Mouse (Mus musculus) embryonic fibroblast, embryonic 13.5 days (primary cell): ENCODE data around the gene Fam76a. TPM values are rescaled to one million over a fixed set of nuclear protein-coding genes. Genes with fewer than 3 reads are reported as not detected.

Experiments
- H3K27ac ChIP-seq: 2 replicates; pipeline ENCODE4 v1.5.1; 2012; ENCODE audit warnings: low read length, control low read depth, inconsistent platforms; ENCODE audit not compliant: insufficient read depth
- H3K4me1 ChIP-seq: 2 replicates; pipeline ENCODE4 v1.6.1; 2011; ENCODE audit warnings: low read length; ENCODE audit not compliant: control insufficient read depth, insufficient read depth
- H3K4me3 ChIP-seq: 2 replicates; pipeline ENCODE4 v1.5.1; 2011; ENCODE audit warnings: mild to moderate bottlenecking, control low read depth, low read length; ENCODE audit not compliant: insufficient read depth
- CTCF ChIP-seq: IDR thresholded peaks from 2 replicates; pipeline ENCODE4 v1.5.1; 2011; ENCODE audit warnings: mild to moderate bottlenecking, control low read depth, low read length, moderate library complexity, borderline replicate concordance; ENCODE audit not compliant: insufficient read depth
- POLR2A ChIP-seq: IDR thresholded peaks from 2 replicates; pipeline ENCODE4 v1.6.1; 2011; ENCODE audit warnings: low read depth, mild to moderate bottlenecking, control low read depth, low read length, moderate library complexity
- polyA plus RNA-seq: library from polyadenylated mRNA; stranded (reverse); fragments of >200 nt; gene quantifications from 2 replicates; pipeline ENCODE4 v1.2.4, GENCODE M21; 2011; ENCODE audit warnings: low read depth; ENCODE audit not compliant: missing spikeins, insufficient read length

The Fam76a gene
- polyA plus RNA-seq, 1 experiment = 38.8 TPM

DNA sequence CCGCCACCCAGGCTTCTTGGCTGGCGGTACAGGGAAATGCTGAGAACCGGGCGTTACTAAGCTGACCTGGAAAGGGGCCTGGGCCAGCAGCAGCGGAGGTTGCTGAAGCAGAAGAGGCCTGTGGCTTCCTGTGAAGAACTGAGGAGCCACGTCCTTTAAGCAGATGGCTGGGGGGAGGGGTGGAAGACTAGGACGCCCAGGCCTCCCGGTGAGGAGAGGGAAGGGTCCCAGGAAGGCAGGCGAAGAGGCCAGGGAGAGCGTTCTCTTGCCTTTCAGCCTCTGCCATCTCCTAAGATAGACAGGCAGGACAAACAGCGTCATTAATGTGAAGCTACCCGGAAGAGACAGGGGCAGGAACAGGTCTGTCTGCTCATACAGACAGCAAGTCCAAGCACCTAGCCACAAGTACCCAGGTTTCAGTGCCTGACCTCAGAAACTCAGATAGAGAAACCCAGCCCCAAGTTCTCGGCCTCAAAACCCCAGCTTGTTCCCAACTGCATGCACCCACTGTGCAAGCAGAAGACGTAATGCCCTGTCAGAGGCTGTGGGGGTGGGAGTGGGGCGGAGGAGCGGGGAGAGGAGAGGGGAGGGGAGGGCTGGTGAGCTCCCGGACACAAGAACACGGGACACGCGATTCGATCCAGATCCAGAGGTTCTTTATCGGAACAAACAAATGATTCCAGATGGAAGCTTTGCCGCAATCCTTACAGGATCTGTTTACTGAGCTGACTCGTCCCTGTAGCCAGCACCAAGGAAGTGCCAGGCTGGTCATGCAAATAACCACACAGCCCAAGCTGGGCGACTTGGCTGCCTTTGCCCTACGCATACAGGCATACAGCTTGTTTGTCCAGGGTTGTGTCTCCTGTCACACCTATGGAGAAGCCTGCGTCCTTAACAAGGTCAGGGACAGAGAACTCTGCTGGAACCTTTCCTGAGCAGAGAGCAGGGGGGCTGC is 24.0 kb upstream of the Fam76a start:
- no peak overlapping the region for H3K4me3 ChIP-seq
- H3K27ac ChIP-seq = peak overlapping the region; percentile 87
- H3K4me1 ChIP-seq = peaks cover 7% of the 10 kb centered on the region
- TF ChIP-seq POLR2A (peak; percentile 0; the same call in 1 of the 2 replicates), CTCF (no peak)

DNA sequence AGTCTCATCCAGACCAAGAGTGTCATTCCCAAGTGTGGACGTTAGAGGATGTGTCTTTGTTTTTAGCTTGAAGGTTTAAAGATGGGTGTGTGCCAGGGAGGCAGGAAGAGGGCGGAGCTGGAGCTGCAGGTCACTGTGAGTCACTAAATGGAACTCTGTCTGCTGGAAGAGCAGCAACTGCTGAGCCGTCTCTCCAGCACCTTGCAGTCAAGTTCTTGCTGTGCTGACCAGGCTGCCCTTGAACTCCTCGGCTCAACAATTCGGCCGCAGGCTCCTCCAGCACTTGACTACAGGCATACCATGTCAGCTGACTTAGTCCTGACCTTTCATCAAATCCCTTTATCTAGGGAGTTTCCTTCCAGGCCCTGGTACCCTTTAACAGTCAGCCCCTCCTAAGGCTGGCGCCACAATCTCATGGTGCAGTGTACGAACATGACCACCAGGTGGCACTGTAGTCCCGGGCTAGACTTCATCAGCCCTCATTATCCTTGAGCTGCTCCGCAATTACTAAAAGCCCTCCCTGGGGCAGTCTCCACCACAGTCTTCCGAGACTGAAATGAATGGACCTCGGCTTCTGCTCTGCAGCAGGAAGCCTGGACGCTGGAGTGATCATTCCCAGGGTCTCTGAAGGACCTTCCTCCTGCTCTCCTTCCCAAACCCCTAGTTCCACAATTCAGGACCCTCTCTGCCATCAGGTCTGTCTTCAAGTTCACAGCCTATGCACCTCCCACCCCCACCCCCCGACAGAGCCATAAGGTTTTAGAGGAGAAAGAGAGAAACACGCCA is 23.1 kb upstream of the Fam76a start:
- peak overlapping the region; percentile 87 for H3K27ac ChIP-seq
- H3K4me3 ChIP-seq = no peak overlapping the region
- TF ChIP-seq POLR2A (peak; percentile 55; the same call in 1 of the 2 replicates), CTCF (peak; percentile 86; the same call in 1 of the 2 replicates)

DNA sequence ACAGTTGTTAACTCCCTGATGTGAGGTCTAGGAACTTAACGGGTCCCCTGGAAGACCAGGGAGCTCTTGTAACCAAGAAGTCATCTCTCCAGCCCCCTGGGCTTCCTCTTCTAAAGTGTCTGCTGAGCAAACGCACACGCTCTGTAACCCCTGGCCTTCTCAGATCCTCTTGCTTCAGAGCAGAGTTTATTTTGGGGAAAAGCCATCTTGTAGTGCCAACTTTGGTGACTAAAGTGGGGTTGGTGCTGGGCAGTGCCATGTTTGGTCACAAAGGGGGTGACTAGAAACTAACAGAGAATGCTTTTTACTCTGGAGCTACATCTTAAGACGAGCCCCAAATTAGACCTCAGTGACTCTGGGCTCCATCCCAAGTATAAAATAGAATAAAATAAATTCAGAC is 22.4 kb upstream of the Fam76a start:
- peak overlapping the region; percentile 29 for H3K27ac ChIP-seq
- H3K4me3 ChIP-seq = no peak overlapping the region
- no peak for TF ChIP-seq CTCF
- no peak for TF ChIP-seq POLR2A
- H3K4me1 ChIP-seq = peaks cover 7% of the 10 kb centered on the region

More for the DNA sequence above, 23.1 kb upstream of the Fam76a start:
- peaks cover 7% of the 10 kb centered on the region for H3K4me1 ChIP-seq

DNA sequence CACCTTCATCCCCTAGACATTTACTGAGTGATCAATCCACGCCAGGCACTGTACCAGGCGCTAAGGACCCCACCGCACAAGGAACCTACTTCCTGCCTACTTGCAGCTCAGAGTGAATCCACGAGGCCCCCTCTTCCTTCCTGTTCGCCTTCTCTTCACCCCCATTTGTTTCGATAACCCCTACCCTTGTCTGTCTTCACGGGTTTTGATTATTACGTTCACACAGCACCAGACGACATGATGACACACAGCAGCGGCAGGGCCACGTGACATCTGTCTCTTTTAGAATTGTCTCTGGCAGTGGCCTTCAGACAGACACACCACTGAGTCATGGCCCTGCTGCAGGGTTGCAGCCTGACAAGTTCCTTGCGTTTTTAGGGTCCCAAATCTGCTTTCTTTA is 21.7 kb upstream of the Fam76a start:
- no peak for TF ChIP-seq POLR2A
- TF ChIP-seq CTCF = no peak
- Histone ChIP-seq H3K4me3 (no peak overlapping the region), H3K27ac (no peak overlapping the region), H3K4me1 (peaks cover 7% of the 10 kb centered on the region)

DNA sequence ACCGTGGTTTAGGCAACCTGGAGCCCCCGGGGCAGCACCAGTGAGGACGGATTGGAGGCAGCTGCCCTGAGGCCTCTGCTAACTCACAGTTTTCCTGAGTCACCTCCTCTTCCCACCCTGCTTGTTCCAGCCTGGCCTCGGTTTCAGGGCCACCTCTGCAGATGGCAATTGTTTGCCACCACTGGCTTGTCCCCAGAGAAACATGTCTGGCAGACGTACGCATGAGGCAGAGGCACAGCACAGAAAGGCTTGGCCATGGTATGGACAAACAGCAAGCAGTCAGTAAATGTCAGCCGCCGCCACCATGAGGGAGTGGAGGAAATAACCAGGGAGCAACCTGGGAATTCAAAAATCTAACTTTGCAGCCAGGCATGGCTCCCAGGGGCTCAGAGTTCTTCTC is 20.7 kb upstream of the Fam76a start:
- TF ChIP-seq POLR2A = no peak
- TF ChIP-seq CTCF = no peak
- H3K27ac ChIP-seq = no peak overlapping the region
- H3K4me1 ChIP-seq = peaks cover 7% of the 10 kb centered on the region
- H3K4me3 ChIP-seq = no peak overlapping the region

DNA sequence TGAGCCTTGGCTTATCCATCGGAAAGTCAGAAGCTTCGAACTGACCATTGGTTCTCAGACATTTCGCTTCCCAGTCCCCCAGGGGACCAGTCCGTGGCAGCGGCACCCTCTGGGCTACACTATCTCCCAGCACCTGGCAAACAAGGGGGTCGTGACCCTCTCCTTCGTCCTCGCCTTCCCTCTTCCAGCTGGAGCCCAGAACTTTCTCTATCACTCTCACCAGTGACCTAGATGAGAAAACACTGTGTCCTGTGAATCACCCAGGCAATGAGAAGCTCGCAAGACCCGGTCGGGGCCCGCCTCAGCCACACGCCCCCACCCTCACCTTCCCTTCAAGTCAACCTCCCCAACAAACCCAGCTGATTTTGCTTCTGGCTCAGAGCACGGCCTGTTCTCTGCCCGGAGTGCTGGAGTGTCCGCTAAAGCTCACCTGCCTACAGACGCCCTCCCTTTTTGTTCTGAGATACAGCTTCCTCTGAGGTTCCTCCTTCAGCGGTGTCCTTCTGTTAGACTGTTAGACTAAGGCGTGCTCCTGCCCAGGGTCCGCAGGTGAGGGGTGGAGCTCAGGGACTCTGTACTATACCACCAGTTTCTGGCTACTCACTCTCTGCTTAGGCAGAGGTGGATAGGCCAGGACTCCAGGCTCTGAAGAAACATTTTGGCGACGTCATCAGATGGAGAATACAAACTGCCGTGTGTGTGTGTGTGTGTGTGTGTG is 18.8 kb upstream of the Fam76a start:
- no peak overlapping the region for H3K27ac ChIP-seq
- peaks cover 5% of the 10 kb centered on the region for H3K4me1 ChIP-seq
- TF ChIP-seq CTCF (no peak), POLR2A (no peak)
- H3K4me3 ChIP-seq = no peak overlapping the region

DNA sequence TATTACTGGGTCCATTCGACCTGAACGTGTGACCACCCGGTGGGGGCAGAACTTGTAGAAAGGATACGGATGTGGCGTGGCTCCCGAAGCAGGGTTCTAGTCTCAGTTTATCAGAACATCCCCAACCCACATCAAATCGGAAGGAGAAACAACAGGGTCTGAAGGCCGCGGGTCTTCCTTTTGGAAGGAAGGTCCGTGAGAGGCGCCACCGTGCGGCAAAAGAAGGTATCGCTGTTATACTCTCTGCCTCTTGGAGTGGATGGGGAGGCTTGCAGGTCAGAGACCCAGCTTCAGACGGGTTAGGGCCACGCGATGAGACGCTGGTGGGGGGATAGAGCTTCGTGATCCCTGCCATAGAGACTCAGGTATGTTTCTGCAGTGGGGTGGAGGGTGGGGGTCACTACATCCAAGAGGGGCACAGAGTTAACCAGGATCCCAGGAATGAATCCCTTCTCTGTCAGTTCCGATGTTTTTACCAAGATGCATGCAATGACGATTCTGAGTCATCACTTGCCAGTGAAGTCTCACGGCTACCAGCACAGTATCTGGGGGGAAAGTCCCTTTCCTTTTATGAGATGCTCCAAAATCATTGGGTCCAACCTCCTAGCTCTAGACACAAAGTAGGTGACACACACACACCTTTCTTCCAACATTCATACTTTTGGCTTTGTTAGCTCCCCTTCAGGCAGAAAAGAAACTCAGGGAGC is 17.2 kb upstream of the Fam76a start:
- TF ChIP-seq CTCF = peak; percentile 29; the same call in 1 of the 2 replicates
- TF ChIP-seq POLR2A = no peak
- Histone ChIP-seq H3K4me3 (no peak overlapping the region), H3K27ac (no peak overlapping the region), H3K4me1 (no peaks in the 10 kb centered on the region)

DNA sequence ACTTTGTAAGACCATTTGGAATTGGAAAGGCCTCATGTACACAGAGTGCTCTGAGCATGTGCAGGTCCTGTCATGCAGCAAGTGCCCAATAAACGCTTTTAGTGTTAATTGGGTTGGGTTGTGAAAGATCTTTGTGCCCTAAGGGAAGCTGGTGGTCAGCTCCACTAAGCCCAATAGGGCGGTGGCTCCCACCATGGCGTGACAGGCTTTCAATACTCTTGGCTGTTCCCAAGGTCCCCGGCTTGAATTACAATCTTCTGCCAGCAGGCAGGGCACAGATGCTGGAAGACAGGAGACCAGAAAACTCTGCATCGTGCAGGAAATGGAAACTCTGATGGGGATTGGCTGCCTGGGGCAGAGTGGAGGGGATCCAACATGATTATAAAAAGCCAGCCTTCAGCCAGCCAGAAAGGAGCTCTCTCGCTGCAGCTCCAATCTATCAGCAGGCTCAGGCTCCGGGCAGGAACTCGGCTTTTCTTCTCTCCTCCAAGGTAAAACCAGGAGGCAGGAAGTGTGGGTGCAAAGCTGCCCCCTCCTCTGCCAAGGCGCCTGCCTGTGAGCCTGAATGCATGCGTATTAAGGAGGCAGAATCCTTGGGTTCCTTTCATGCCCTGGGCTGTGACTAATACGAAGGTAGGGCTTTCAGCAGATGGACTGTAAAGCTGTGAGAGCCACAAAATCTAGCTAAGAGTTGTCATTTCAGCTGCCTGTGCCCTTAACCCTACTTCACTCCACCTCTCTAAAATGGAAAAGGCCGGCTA is 16.0 kb upstream of the Fam76a start:
- no peak for TF ChIP-seq CTCF
- peak; percentile 36; the same call in 1 of the 2 replicates for TF ChIP-seq POLR2A
- Histone ChIP-seq H3K27ac (peak overlapping the region; percentile 63), H3K4me3 (no peak overlapping the region), H3K4me1 (no peaks in the 10 kb centered on the region)

DNA sequence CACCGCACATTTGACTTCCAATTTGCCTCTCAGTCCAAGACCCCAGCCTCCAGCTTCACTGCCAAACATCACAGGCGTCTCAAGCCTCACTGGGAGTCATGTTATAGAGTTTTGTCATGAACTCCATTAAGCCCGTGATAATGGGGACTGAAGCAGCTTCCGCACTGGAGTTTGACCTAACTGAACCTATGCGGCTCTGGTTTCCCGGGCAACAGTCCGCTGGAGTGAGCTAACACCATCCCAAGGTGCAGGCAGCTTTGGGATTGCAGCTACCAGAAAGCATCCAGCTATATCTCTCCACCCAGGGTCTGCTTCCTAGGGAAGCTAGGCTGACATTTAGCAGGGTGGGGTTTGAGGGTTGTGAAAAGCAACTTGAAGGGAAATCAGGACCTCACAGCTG is 12.3 kb upstream of the Fam76a start:
- Histone ChIP-seq H3K4me3 (no peak overlapping the region), H3K27ac (no peak overlapping the region), H3K4me1 (no peaks in the 10 kb centered on the region)
- TF ChIP-seq CTCF (no peak), POLR2A (no peak)
